Mouse (Mus musculus) gastrocnemius, postnatal 14 days (tissue): Measurements from ENCODE around the gene Mgst1. TPM values are rescaled to one million over a fixed set of nuclear protein-coding genes. Genes with fewer than 3 reads are reported as not detected.

ENCODE experiments used
- total RNA-seq, 2 experiments: library from RNA; stranded (reverse); gene quantifications; 2 replicates each; pipeline ENCODE4 v1.2.3; 2021

The Mgst1 gene
- total RNA-seq, 2 experiments from 2014 or later: 9.4 to 9.8 TPM

Other genes starting within 250 kb of the Mgst1 start
- under 1 TPM in 1 of 2 experiments, not detected in 1; 0.44 TPM for gene Slc15a5, start 60.4 kb upstream of the Mgst1 start, total RNA-seq